Mouse (Mus musculus) liver, postnatal 0 days (tissue): Measurements from ENCODE around the gene Ppp1r15a.

Source experiments
- CTCF ChIP-seq: sonication (generic); IDR thresholded peaks from 2 replicates; pipeline ENCODE4 v1.5.1; 2016; ENCODE audit warnings: antibody characterized with exemption, low read depth
- EP300 ChIP-seq: IDR thresholded peaks from 2 replicates; pipeline ENCODE4 v1.6.1; 2016; ENCODE audit warnings: antibody characterized with exemption, low read depth, mild to moderate bottlenecking

DNA sequence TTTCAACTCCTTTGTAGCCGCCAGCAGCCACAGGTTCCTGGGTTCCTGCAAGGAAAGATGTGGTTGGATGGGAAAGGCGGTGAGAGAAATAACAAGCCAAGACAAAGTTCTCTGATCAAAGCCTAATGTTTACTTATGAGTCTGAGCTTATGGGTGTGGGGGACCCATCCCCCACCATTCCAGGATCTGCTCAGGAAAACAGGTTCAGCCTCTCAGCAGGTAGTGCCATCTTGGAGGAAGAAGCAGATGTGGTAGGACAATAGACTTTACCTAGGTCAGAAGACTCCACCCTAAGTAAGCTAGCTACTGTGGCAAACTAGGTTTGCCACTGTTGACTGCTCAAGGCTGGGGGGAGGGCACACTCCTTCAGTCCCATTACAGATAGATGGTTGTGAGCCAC is 38.7 kb upstream of the Ppp1r15a start:
- TF ChIP-seq CTCF (no peak), EP300 (no peak)
